Mouse (Mus musculus): ENCODE results near the gene Vdac2. TPM values are rescaled to one million over a fixed set of nuclear protein-coding genes. Genes with fewer than 3 reads are reported as not detected.

Vdac2 gene
- polyA plus RNA-seq, 1 experiment from 2014 or later, result 371 TPM

- H3K9ac ChIP-seq (ENCODE audit: low read depth, low read length), result no peak overlapping the region
- H3K9me3 ChIP-seq (ENCODE audit: control insufficient read depth), result no peaks in the 10 kb centered on the region
- 72% methylated on average over 16 of the region's 16 CpGs for WGBS
- H3K27ac ChIP-seq (ENCODE audit: low read depth, low read length), result no peak overlapping the region
- ATAC-seq, result no peak
- peaks cover 4% of the 10 kb centered on the region; the same call in 1 of the 2 replicates for H3K4me1 ChIP-seq (replicated peaks; ENCODE audit: control insufficient read depth, insufficient read depth, low read length)
- no peak overlapping the region for H3K4me3 ChIP-seq (ENCODE audit: low read depth, low read length)
- H3K4me2 ChIP-seq (replicated peaks; ENCODE audit: low read depth), result no peak overlapping the region
- 0 out of 2 replicates have a peak, but pooled peaks cover 1% of the 10 kb centered on the region for H3K36me3 ChIP-seq (ENCODE audit: control insufficient read depth, insufficient read depth)
- no peaks in the 10 kb centered on the region for H3K27me3 ChIP-seq (replicated peaks; ENCODE audit: control insufficient read depth, insufficient read depth, low read length)
- no peak for TF ChIP-seq CTCF (IDR thresholded peaks at IDR 0.05; ENCODE audit: low read depth)
Observed at GRCm38 (mm10) chr14:21851996-21852791, 27.2 kb downstream of the Vdac2 start.

- Histone ChIP-seq H3K4me3 (ENCODE audit: low read depth, low read length) (peak overlapping the region; percentile 13), H3K9ac (ENCODE audit: low read depth, low read length) (no peak overlapping the region), H3K27ac (ENCODE audit: low read depth, low read length) (no peak overlapping the region; the same call in 1 of the 2 replicates), H3K27me3 (replicated peaks; ENCODE audit: control insufficient read depth, insufficient read depth, low read length) (no peaks in the 10 kb centered on the region), H3K4me1 (replicated peaks; ENCODE audit: control insufficient read depth, insufficient read depth, low read length) (peaks cover 4% of the 10 kb centered on the region; the same call in 1 of the 2 replicates), H3K4me2 (replicated peaks; ENCODE audit: low read depth) (peak overlapping the region; percentile 58), H3K9me3 (ENCODE audit: control insufficient read depth) (no peaks in the 10 kb centered on the region), H3K36me3 (ENCODE audit: control insufficient read depth, insufficient read depth) (no peaks in the 10 kb centered on the region)
- 0 out of 2 replicates have a peak, but pooled peaks have one; percentile 16 for ATAC-seq
- TF ChIP-seq CTCF (IDR thresholded peaks at IDR 0.05; ENCODE audit: low read depth), result peak; percentile 86
- 10% methylated on average over 17 of the region's 17 CpGs for WGBS
Observed at GRCm38 (mm10) chr14:21853456-21854109, 28.5 kb downstream of the Vdac2 start.

GRCm38 (mm10) chr14:21854271-21854670 lies 29.2 kb downstream of the Vdac2 start:
- Histone ChIP-seq H3K4me2 (replicated peaks; ENCODE audit: low read depth) (peak overlapping the region; percentile 58), H3K27ac (ENCODE audit: low read depth, low read length) (no peak overlapping the region; the same call in 1 of the 2 replicates), H3K4me1 (replicated peaks; ENCODE audit: control insufficient read depth, insufficient read depth, low read length) (peaks cover 4% of the 10 kb centered on the region; the same call in 1 of the 2 replicates), H3K9ac (ENCODE audit: low read depth, low read length) (no peak overlapping the region), H3K36me3 (ENCODE audit: control insufficient read depth, insufficient read depth) (no peaks in the 10 kb centered on the region), H3K4me3 (ENCODE audit: low read depth, low read length) (peak overlapping the region; percentile 13; the same call in 1 of the 2 replicates), H3K27me3 (replicated peaks; ENCODE audit: control insufficient read depth, insufficient read depth, low read length) (no peaks in the 10 kb centered on the region), H3K9me3 (ENCODE audit: control insufficient read depth) (no peaks in the 10 kb centered on the region)
- no peak for ATAC-seq
- WGBS, result 61% methylated on average over 9 of the region's 9 CpGs
- TF ChIP-seq CTCF (IDR thresholded peaks at IDR 0.05; ENCODE audit: low read depth), result no peak

GRCm38 (mm10) chr14:21855961-21856360 lies 30.9 kb downstream of the Vdac2 start:
- 61% methylated on average over 3 of the region's 3 CpGs for WGBS
- H3K9ac ChIP-seq (ENCODE audit: low read depth, low read length), result no peak overlapping the region
- H3K27me3 ChIP-seq (replicated peaks; ENCODE audit: control insufficient read depth, insufficient read depth, low read length), result no peaks in the 10 kb centered on the region

GRCm38 (mm10) chr14:21856886-21857285 lies 31.8 kb downstream of the Vdac2 start:
- 88% methylated on average over 14 of the region's 14 CpGs for WGBS

More at GRCm38 (mm10) chr14:21855961-21856360, 30.9 kb downstream of the Vdac2 start:
- ATAC-seq, result no peak
- Histone ChIP-seq H3K36me3 (ENCODE audit: control insufficient read depth, insufficient read depth) (no peaks in the 10 kb centered on the region), H3K27ac (ENCODE audit: low read depth, low read length) (no peak overlapping the region), H3K9me3 (ENCODE audit: control insufficient read depth) (no peaks in the 10 kb centered on the region), H3K4me1 (replicated peaks; ENCODE audit: control insufficient read depth, insufficient read depth, low read length) (peaks cover 4% of the 10 kb centered on the region; the same call in 1 of the 2 replicates), H3K4me2 (replicated peaks; ENCODE audit: low read depth) (no peak overlapping the region), H3K4me3 (ENCODE audit: low read depth, low read length) (no peak overlapping the region)
- TF ChIP-seq CTCF (IDR thresholded peaks at IDR 0.05; ENCODE audit: low read depth), result no peak

GRCm38 (mm10) chr14:21866291-21866690 lies 41.3 kb downstream of the Vdac2 start:
- Histone ChIP-seq H3K36me3 (ENCODE audit: control insufficient read depth, insufficient read depth) (no peaks in the 10 kb centered on the region), H3K9me3 (ENCODE audit: control insufficient read depth) (no peaks in the 10 kb centered on the region), H3K9ac (ENCODE audit: low read depth, low read length) (no peak overlapping the region), H3K4me1 (replicated peaks; ENCODE audit: control insufficient read depth, insufficient read depth, low read length) (no peaks in the 10 kb centered on the region), H3K27me3 (replicated peaks; ENCODE audit: control insufficient read depth, insufficient read depth, low read length) (no peaks in the 10 kb centered on the region), H3K4me2 (replicated peaks; ENCODE audit: low read depth) (no peak overlapping the region), H3K27ac (ENCODE audit: low read depth, low read length) (no peak overlapping the region), H3K4me3 (ENCODE audit: low read depth, low read length) (no peak overlapping the region)
- WGBS, result 24% methylated on average over 7 of the region's 7 CpGs
- no peak for ATAC-seq
- no peak for TF ChIP-seq CTCF (IDR thresholded peaks at IDR 0.05; ENCODE audit: low read depth)

More at GRCm38 (mm10) chr14:21856886-21857285, 31.8 kb downstream of the Vdac2 start:
- Histone ChIP-seq H3K4me3 (ENCODE audit: low read depth, low read length) (no peak overlapping the region), H3K27ac (ENCODE audit: low read depth, low read length) (no peak overlapping the region), H3K9me3 (ENCODE audit: control insufficient read depth) (no peaks in the 10 kb centered on the region), H3K9ac (ENCODE audit: low read depth, low read length) (no peak overlapping the region), H3K36me3 (ENCODE audit: control insufficient read depth, insufficient read depth) (no peaks in the 10 kb centered on the region), H3K4me2 (replicated peaks; ENCODE audit: low read depth) (no peak overlapping the region), H3K27me3 (replicated peaks; ENCODE audit: control insufficient read depth, insufficient read depth, low read length) (no peaks in the 10 kb centered on the region), H3K4me1 (replicated peaks; ENCODE audit: control insufficient read depth, insufficient read depth, low read length) (peaks cover 4% of the 10 kb centered on the region; the same call in 1 of the 2 replicates)
- no peak for ATAC-seq
- TF ChIP-seq CTCF (IDR thresholded peaks at IDR 0.05; ENCODE audit: low read depth), result no peak
